Mouse (Mus musculus) embryonic fibroblast, embryonic 13.5 days (primary cell): ENCODE measurements around the gene Ift52. TPM values are rescaled to one million over a fixed set of nuclear protein-coding genes. Genes with fewer than 3 reads are reported as not detected.

Experiments used
- H3K27ac ChIP-seq: 2 replicates; pipeline ENCODE4 v1.5.1; 2012; ENCODE audit warnings: low read length, control low read depth, inconsistent platforms; ENCODE audit not compliant: insufficient read depth
- H3K4me1 ChIP-seq: 2 replicates; pipeline ENCODE4 v1.6.1; 2011; ENCODE audit warnings: low read length; ENCODE audit not compliant: control insufficient read depth, insufficient read depth
- H3K4me3 ChIP-seq: 2 replicates; pipeline ENCODE4 v1.5.1; 2011; ENCODE audit warnings: mild to moderate bottlenecking, control low read depth, low read length; ENCODE audit not compliant: insufficient read depth
- CTCF ChIP-seq: IDR thresholded peaks from 2 replicates; pipeline ENCODE4 v1.5.1; 2011; ENCODE audit warnings: mild to moderate bottlenecking, control low read depth, low read length, moderate library complexity, borderline replicate concordance; ENCODE audit not compliant: insufficient read depth
- POLR2A ChIP-seq: IDR thresholded peaks from 2 replicates; pipeline ENCODE4 v1.6.1; 2011; ENCODE audit warnings: low read depth, mild to moderate bottlenecking, control low read depth, low read length, moderate library complexity
- polyA plus RNA-seq: library from polyadenylated mRNA; stranded (reverse); fragments of >200 nt; gene quantifications from 2 replicates; pipeline ENCODE4 v1.2.4, GENCODE M21; 2011; ENCODE audit warnings: low read depth; ENCODE audit not compliant: missing spikeins, insufficient read length

The Ift52 gene
- polyA plus RNA-seq, 1 experiment, result 60.1 TPM

GRCm38 (mm10) chr2:162985923-162986322, 31.2 kb upstream of the Ift52 start:
- TF ChIP-seq POLR2A, result no peak
- no peak for TF ChIP-seq CTCF

GRCm38 (mm10) chr2:162986764-162987163, 30.4 kb upstream of the Ift52 start:
- H3K4me1 ChIP-seq, result no peaks in the 10 kb centered on the region
- TF ChIP-seq POLR2A, result no peak
- no peak for TF ChIP-seq CTCF

More at GRCm38 (mm10) chr2:162985923-162986322, 31.2 kb upstream of the Ift52 start:
- H3K4me1 ChIP-seq, result no peaks in the 10 kb centered on the region
- no peak overlapping the region for H3K4me3 ChIP-seq
- H3K27ac ChIP-seq, result no peak overlapping the region

GRCm38 (mm10) chr2:162987218-162987617, 29.9 kb upstream of the Ift52 start, which contains the start of gene Sgk2:
TSS of gene Sgk2 (plus strand) at chr2:162987330.
- TF ChIP-seq CTCF (no peak), POLR2A (no peak)
- Histone ChIP-seq H3K4me1 (no peaks in the 10 kb centered on the region), H3K4me3 (no peak within 1 kb of the TSS), H3K27ac (no peak within 1 kb of the TSS)

More at GRCm38 (mm10) chr2:162986764-162987163, 30.4 kb upstream of the Ift52 start:
- Histone ChIP-seq H3K4me3 (no peak overlapping the region), H3K27ac (no peak overlapping the region)

GRCm38 (mm10) chr2:162988235-162988634, 28.9 kb upstream of the Ift52 start:
- Histone ChIP-seq H3K4me1 (no peaks in the 10 kb centered on the region), H3K27ac (no peak overlapping the region), H3K4me3 (no peak overlapping the region)
- TF ChIP-seq CTCF, result no peak
- no peak for TF ChIP-seq POLR2A

- H3K27ac ChIP-seq, result no peak overlapping the region
- H3K4me3 ChIP-seq, result no peak overlapping the region
- no peaks in the 10 kb centered on the region for H3K4me1 ChIP-seq
- no peak for TF ChIP-seq POLR2A
- TF ChIP-seq CTCF, result no peak
Observed at GRCm38 (mm10) chr2:162991394-162992083, 25.6 kb upstream of the Ift52 start.

GRCm38 (mm10) chr2:162992084-162992437, 25.1 kb upstream of the Ift52 start:
- Histone ChIP-seq H3K4me1 (no peaks in the 10 kb centered on the region), H3K27ac (no peak overlapping the region), H3K4me3 (no peak overlapping the region)
- TF ChIP-seq POLR2A, result no peak
- TF ChIP-seq CTCF, result no peak

GRCm38 (mm10) chr2:162993881-162994616, 23.1 kb upstream of the Ift52 start:
- TF ChIP-seq CTCF (no peak), POLR2A (no peak)
- Histone ChIP-seq H3K4me3 (no peak overlapping the region), H3K4me1 (no peaks in the 10 kb centered on the region), H3K27ac (no peak overlapping the region)

- TF ChIP-seq CTCF, result peak; percentile 67
- no peak for TF ChIP-seq POLR2A
Observed at GRCm38 (mm10) chr2:162998528-162999230, 18.5 kb upstream of the Ift52 start.

GRCm38 (mm10) chr2:162999744-163000143, 17.4 kb upstream of the Ift52 start:
- TF ChIP-seq CTCF (peak; percentile 30; the same call in 1 of the 2 replicates), POLR2A (no peak)
- H3K4me1 ChIP-seq, result no peaks in the 10 kb centered on the region
- H3K27ac ChIP-seq, result no peak overlapping the region
- H3K4me3 ChIP-seq, result no peak overlapping the region

More at GRCm38 (mm10) chr2:162998528-162999230, 18.5 kb upstream of the Ift52 start:
- no peak overlapping the region for H3K27ac ChIP-seq
- H3K4me1 ChIP-seq, result no peaks in the 10 kb centered on the region
- no peak overlapping the region for H3K4me3 ChIP-seq
